Mouse (Mus musculus) midbrain, embryonic 11.5 days (tissue): Measurements from ENCODE around the gene Slc25a33. TPM values are rescaled to one million over a fixed set of nuclear protein-coding genes. Genes with fewer than 3 reads are reported as not detected.

Source experiments
- ATAC-seq: fragments of 200-750 bp; cut with Nextera tagmentation; 2 replicates; pipeline ENCODE4 v1.8.0; 2017; ENCODE audit warnings: moderate TSS enrichment, moderate library complexity; ENCODE audit not compliant: low FRiP score
- DNase-seq: peaks from one replicate; pipeline ENCODE4 v3.0.0; 2015; ENCODE audit warnings: low spot score; ENCODE audit errors: missing footprints
- H3K27ac ChIP-seq: fragments of 300-500 bp; sonication (generic); 2 replicates; pipeline ENCODE4 v1.5.1; 2014; ENCODE audit warnings: low read depth, low read length
- H3K27me3 ChIP-seq: fragments of 300-500 bp; sonication (generic); 2 replicates; pipeline ENCODE4 v1.6.1; 2014; ENCODE audit warnings: mild to moderate bottlenecking, low read length, moderate library complexity, mixed read lengths; ENCODE audit not compliant: control insufficient read depth, insufficient read depth
- H3K36me3 ChIP-seq: fragments of 300-500 bp; sonication (generic); 2 replicates; pipeline ENCODE4 v1.6.1; 2014; ENCODE audit warnings: mild to moderate bottlenecking, low read length, moderate library complexity, mixed read lengths; ENCODE audit not compliant: control insufficient read depth, insufficient read depth
- H3K4me1 ChIP-seq: fragments of 300-500 bp; sonication (generic); 2 replicates; pipeline ENCODE4 v1.6.1; 2014; ENCODE audit warnings: low read length; ENCODE audit not compliant: control insufficient read depth, insufficient read depth
- H3K4me2 ChIP-seq: fragments of 300-500 bp; sonication (generic); 2 replicates; pipeline ENCODE4 v1.6.1; 2014; ENCODE audit warnings: mild to moderate bottlenecking, moderate library complexity
- H3K4me3 ChIP-seq: fragments of 300-500 bp; sonication (generic); 2 replicates; pipeline ENCODE4 v1.5.1; 2014; ENCODE audit warnings: low read depth, low read length
- H3K9ac ChIP-seq: fragments of 300-500 bp; sonication (generic); 2 replicates; pipeline ENCODE4 v1.6.1; 2014; ENCODE audit warnings: low read length
- H3K9me3 ChIP-seq: fragments of 300-500 bp; sonication (generic); 2 replicates; pipeline ENCODE4 v1.6.1; 2016; ENCODE audit warnings: low read length; ENCODE audit not compliant: control insufficient read depth
- WGBS: fragments of 180-500 bp; shearing (Covaris S2); extraction: QIAGEN DNeasy Blood & Tissue Kit; methylation state at CpG from one replicate; pipeline ENCODE4 v1.1.7; 2014; 5-methylcytosine and 5-hydroxymethylcytosine counted together
- polyA plus RNA-seq: library from polyadenylated mRNA; unstranded; fragments of >200 nt; fragmentation: Nextera tagmentation; extraction: Ambion mirVana; gene quantifications from 2 replicates; pipeline ENCODE4 v1.2.1, GENCODE M21; 2014

Gene Slc25a33
- polyA plus RNA-seq, 1 experiment from 2014 or later, result 21.4 TPM

DNA sequence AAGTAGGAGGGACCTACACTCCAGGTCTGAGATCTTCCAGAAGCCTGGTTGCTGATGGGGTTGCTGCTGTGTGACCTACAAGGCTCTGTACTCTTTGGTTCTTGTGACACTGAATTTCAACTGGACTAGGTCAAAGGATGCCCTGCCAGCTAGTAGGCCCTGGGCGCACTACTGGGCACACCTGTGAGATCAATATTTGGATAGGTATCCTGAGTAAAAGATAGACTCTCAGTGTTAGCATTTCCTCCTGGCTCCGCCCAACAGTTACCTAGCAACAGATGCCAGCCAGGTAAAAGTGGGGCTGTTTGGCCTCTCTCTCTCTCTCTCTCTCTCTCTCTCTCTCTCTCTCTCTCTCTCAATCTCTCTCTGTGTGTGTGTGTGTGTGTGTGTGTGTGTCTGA lies 16.9 kb upstream of the Slc25a33 start:
- no peaks in the 10 kb centered on the region for H3K27me3 ChIP-seq
- ATAC-seq, result no peak
- 98% methylated on average over 2 of the region's 2 CpGs for WGBS

DNA sequence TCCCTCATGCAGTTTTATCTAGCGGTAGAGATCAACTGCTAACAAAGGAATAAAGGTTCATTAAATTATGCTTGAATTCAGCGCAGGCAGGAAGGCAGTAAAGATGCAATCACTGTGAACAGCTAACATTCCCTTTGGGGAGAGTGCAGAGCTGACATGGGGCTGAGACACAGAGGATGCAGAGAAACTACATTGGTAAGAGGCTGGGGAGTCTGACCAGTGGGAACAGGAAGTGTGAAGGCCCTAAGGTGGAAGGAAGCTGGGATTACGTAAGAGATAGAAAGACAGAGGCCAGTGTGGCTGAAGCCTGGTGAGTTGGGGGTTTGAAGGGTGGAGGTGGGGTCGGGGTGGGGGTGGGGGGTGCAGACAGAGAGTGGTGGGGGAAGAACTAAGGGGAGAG lies 16.5 kb upstream of the Slc25a33 start:
- H3K4me1 ChIP-seq, result 0 out of 2 replicates have a peak, but pooled peaks cover 2% of the 10 kb centered on the region
- DNase-seq (no peak), ATAC-seq (no peak)
- no peaks in the 10 kb centered on the region for H3K36me3 ChIP-seq
- H3K27ac ChIP-seq, result no peak overlapping the region
- no peak overlapping the region for H3K9ac ChIP-seq
- no peak overlapping the region for H3K4me3 ChIP-seq
- no peaks in the 10 kb centered on the region for H3K27me3 ChIP-seq
- H3K4me2 ChIP-seq, result no peak overlapping the region
- H3K9me3 ChIP-seq, result no peaks in the 10 kb centered on the region
- 73% methylated on average over 4 of the region's 4 CpGs for WGBS

More for the DNA sequence above, 16.9 kb upstream of the Slc25a33 start:
- Histone ChIP-seq H3K4me2 (no peak overlapping the region), H3K27ac (no peak overlapping the region), H3K36me3 (no peaks in the 10 kb centered on the region), H3K9me3 (no peaks in the 10 kb centered on the region), H3K9ac (no peak overlapping the region), H3K4me1 (0 out of 2 replicates have a peak, but pooled peaks cover 2% of the 10 kb centered on the region), H3K4me3 (no peak overlapping the region)
- no peak for DNase-seq

DNA sequence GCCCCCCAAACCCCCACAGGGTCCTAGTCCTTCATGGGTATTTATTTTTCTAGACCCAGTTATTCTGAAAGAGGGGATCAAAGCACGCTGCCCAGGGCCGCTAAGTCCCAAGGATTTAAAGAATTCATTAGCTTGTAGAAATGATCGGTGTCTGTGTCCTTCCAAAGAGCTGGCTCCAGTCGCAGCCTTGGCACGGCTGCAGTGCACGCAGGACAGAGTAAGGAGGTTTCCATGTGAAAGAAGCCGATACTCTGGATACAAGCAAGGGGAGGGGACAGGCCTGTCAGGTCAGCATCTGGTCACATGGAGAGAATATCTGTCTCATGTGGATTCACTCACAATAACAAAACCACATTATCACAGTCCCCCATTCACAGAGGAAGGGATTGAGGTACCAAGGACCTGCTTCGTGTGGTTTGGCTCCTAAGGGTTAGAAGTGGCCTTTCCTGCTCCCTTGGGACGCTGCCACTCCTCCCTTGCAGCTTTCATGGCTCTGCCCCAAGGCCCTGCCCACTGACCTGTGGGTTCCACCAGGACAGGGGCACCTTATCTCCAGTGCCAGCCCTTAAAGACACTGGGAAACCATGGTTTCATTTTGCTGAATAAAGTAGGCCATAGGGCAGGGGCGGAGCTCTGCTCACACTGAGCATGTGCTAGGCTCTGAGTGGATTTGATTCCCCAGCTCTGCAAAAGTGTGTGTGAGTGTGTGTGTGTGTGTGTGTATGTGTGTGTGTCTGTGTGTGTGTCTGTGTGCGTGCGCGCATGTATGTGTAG lies 15.5 kb upstream of the Slc25a33 start:
- no peak overlapping the region for H3K4me3 ChIP-seq
- H3K27me3 ChIP-seq, result no peaks in the 10 kb centered on the region
- ATAC-seq, result no peak
- 0 out of 2 replicates have a peak, but pooled peaks cover 2% of the 10 kb centered on the region for H3K4me1 ChIP-seq
- no peak overlapping the region for H3K4me2 ChIP-seq
- H3K9me3 ChIP-seq, result no peaks in the 10 kb centered on the region
- H3K36me3 ChIP-seq, result no peaks in the 10 kb centered on the region
- H3K9ac ChIP-seq, result no peak overlapping the region
- WGBS, result 72% methylated on average over 13 of the region's 13 CpGs
- no peak overlapping the region for H3K27ac ChIP-seq
- DNase-seq, result no peak

DNA sequence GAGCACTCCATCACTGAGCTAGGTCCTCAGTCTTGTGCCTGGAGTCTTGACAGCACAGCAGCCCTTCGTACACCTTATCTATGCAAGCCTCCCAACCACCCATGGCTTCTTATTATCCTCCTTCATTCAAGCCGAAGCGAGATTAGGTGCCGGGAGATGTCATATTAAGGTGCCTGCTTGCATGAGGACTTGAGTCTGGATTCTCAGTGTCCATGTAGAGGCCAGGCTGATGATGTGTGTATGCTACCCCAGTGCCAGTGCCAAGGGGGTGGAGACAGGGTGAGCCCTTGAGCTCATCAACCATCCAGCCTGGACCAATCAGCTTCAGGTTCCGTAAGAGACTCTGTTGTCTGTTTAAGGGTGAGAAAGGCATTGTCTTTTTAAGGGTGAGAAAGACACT lies 10.8 kb upstream of the Slc25a33 start:
- H3K4me1 ChIP-seq, result 0 out of 2 replicates have a peak, but pooled peaks cover 2% of the 10 kb centered on the region
- H3K4me3 ChIP-seq, result no peak overlapping the region
- no peak for DNase-seq
- no peak overlapping the region for H3K9ac ChIP-seq
- no peak for ATAC-seq
- H3K27me3 ChIP-seq, result no peaks in the 10 kb centered on the region
- H3K36me3 ChIP-seq, result no peaks in the 10 kb centered on the region
- no peak overlapping the region for H3K4me2 ChIP-seq
- no peak overlapping the region for H3K27ac ChIP-seq
- no peaks in the 10 kb centered on the region for H3K9me3 ChIP-seq
- WGBS, result 79% methylated on average over 5 of the region's 5 CpGs

DNA sequence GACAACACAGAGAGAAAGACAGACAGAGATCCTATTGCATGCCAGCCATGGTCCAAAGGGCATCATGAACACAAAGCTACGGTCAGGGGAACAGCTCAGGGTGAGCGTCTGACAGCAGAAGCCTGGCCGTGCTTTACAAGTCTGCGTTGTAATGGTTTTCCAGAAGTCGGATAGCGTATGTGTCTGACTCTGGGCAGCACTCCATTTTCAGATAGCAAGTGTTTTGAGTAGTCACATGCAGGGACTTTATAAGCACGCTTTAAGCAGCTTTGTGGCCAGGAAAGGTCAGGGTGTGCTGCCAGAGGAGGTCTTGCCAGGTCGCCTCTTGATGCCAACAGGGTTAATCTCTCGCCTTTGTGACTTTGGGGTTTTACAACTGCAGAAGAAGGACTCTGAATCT lies 10.3 kb upstream of the Slc25a33 start:
- WGBS, result 79% methylated on average over 9 of the region's 9 CpGs
- H3K36me3 ChIP-seq, result no peaks in the 10 kb centered on the region

DNA sequence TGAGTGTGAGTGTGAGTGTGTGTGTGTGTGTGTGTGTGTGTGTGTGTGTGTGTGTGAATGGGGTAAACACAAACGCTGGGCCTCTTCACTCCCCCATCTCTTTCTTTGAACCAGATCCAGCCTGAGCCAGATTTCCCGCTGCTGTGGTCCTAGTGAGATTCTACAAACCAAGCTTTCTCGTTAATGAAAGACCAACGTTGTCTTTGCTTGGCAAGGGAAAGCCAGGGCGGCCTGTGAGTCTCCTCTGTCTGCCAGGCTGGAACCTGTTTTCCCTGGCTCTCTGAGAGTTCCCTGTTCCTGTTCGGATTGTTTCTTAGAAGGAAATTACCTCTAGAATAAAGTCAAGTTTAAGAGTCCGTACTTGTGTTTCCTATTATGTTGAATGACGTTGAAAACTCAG lies 8.9 kb upstream of the Slc25a33 start:
- 82% methylated on average over 8 of the region's 8 CpGs for WGBS

More for the DNA sequence above, 10.3 kb upstream of the Slc25a33 start:
- Histone ChIP-seq H3K9ac (no peak overlapping the region), H3K9me3 (no peaks in the 10 kb centered on the region), H3K4me1 (0 out of 2 replicates have a peak, but pooled peaks cover 1% of the 10 kb centered on the region), H3K27me3 (no peaks in the 10 kb centered on the region), H3K4me2 (no peak overlapping the region), H3K4me3 (no peak overlapping the region), H3K27ac (no peak overlapping the region)
- no peak for ATAC-seq
- DNase-seq, result peak; percentile 65

DNA sequence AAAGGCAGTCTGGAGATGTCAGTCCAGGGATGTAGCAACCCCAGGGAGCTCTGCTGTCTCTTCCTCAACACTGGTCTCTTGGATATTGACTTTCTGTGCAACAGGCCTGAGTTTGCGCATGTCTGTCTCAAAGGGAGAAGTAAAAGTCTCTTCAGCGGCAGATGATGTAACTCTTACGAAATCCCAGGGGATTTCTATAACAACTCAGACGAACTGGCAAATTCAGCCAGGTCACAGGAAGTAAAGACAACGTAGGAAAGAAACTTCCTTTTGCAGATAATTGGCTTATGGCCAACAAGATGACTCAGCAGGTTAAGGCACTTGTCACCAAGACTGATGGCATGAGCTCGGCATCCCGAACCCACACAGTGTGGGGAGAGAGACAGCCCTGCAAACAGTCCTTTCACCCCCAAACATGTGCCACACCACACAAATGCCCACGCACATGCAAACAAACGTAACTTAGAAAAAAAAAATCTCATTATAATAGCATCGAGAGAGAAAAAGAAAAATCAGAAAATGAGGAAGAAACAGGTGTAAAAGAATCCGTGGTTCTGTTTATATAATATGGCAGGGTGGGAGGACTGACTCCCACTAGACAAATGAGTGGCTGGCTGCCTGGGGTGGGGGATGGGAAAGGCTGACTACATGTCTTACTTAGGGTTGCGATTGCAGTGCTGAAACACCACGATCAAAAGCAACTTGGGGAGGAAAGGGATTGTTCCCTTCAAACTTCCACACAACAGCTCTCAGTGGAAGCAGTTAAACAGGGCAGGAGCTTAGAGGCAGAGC lies 6.7 kb upstream of the Slc25a33 start:
- ATAC-seq (no peak), DNase-seq (no peak)
- Histone ChIP-seq H3K9me3 (no peaks in the 10 kb centered on the region), H3K27me3 (peaks cover 2% of the 10 kb centered on the region; the same call in 1 of the 2 replicates), H3K4me3 (no peak overlapping the region), H3K9ac (no peak overlapping the region), H3K4me1 (no peaks in the 10 kb centered on the region), H3K36me3 (no peaks in the 10 kb centered on the region), H3K4me2 (no peak overlapping the region), H3K27ac (no peak overlapping the region)
- 86% methylated on average over 13 of the region's 13 CpGs for WGBS

More for the DNA sequence above, 8.9 kb upstream of the Slc25a33 start:
- no peaks in the 10 kb centered on the region for H3K4me1 ChIP-seq
- no peak overlapping the region for H3K4me2 ChIP-seq
- H3K4me3 ChIP-seq, result no peak overlapping the region
- DNase-seq, result peak; percentile 54
- H3K9me3 ChIP-seq, result no peaks in the 10 kb centered on the region
- ATAC-seq, result no peak
- no peak overlapping the region for H3K9ac ChIP-seq
- no peaks in the 10 kb centered on the region for H3K27me3 ChIP-seq
- no peaks in the 10 kb centered on the region for H3K36me3 ChIP-seq
- H3K27ac ChIP-seq, result no peak overlapping the region

DNA sequence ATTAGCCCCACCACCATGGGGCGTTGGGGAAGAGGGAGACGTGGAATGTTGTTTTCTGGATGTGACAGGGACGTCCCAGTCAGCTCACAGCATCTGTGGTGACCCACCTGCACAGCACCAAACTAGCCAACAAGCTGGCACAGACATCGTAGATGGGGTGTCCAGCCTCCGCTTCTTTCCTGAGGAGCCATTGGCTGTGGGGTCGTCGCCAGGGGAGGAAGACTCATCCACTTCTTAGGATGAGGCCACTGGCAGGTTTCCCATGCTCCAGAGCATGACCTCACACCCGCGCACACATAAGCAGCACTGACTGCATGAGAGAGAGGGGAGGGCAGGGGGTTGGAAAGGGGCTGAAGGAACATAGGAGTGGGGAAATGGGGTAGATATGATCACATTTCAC lies 5.9 kb upstream of the Slc25a33 start:
- Histone ChIP-seq H3K9me3 (no peaks in the 10 kb centered on the region), H3K4me3 (no peak overlapping the region), H3K27ac (no peak overlapping the region), H3K27me3 (peaks cover 2% of the 10 kb centered on the region; the same call in 1 of the 2 replicates), H3K4me2 (no peak overlapping the region), H3K9ac (no peak overlapping the region), H3K4me1 (no peaks in the 10 kb centered on the region), H3K36me3 (no peaks in the 10 kb centered on the region)
- DNase-seq, result no peak
- 86% methylated on average over 9 of the region's 9 CpGs for WGBS
- ATAC-seq, result no peak

DNA sequence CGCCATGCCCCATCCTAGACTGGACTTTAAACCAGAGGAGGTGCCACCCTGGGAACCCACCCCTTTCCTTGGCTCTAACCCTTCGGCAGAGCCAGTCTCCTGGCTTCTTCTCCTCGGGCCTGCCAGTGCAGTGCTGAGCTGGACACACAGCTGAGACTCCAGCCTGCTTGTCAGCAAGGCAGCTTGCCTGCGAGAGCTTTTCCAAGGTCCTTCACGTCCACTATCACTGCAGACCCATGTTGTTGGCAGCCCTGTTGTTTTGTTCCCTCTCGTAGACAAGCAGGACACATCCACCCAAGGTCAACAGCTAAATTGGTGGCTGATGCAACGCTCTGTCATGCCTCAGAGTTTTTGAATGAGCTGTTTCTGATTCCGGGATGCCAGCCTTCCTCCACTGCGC lies 3.0 kb upstream of the Slc25a33 start:
- no peaks in the 10 kb centered on the region for H3K36me3 ChIP-seq
- H3K9me3 ChIP-seq, result no peaks in the 10 kb centered on the region
- 82% methylated on average over 9 of the region's 9 CpGs for WGBS
- DNase-seq (no peak), ATAC-seq (no peak)
- peaks cover 2% of the 10 kb centered on the region; the same call in 1 of the 2 replicates for H3K27me3 ChIP-seq
- H3K4me2 ChIP-seq, result no peak overlapping the region
- no peak overlapping the region for H3K27ac ChIP-seq
- H3K4me1 ChIP-seq, result peaks cover 6% of the 10 kb centered on the region; the same call in 1 of the 2 replicates
- H3K9ac ChIP-seq, result no peak overlapping the region
- no peak overlapping the region for H3K4me3 ChIP-seq
